Mouse (Mus musculus) heart, embryonic 14.5 days (tissue): Measurements from ENCODE around the gene Exoc8. TPM values are rescaled to one million over a fixed set of nuclear protein-coding genes. Genes with fewer than 3 reads are reported as not detected.

Experiments
- ATAC-seq: fragments of 200-750 bp; cut with Nextera tagmentation; 2 replicates; pipeline ENCODE4 v1.8.0; 2017; ENCODE audit warnings: low read depth, moderate TSS enrichment; ENCODE audit not compliant: insufficient number of reproducible peaks, insufficient read depth, low FRiP score
- H3K27ac ChIP-seq, 2 experiments: fragments of 200-500 bp in 1 of 2; fragments of 300-500 bp in 1 of 2; sonication (generic) in 1 of 2; replicated peaks in 1 of 2; 2 replicates each; pipeline ENCODE4 v1.5.1; 2012 to 2014; ENCODE audit warnings: low read depth in 2 of 2, low read length in 2 of 2, control low read depth in 1 of 2, mild to moderate bottlenecking in 1 of 2, mixed read lengths in 1 of 2; ENCODE audit not compliant: control insufficient read depth in 1 of 2, insufficient read depth in 1 of 2
- H3K27me3 ChIP-seq: fragments of 300-500 bp; sonication (generic); 2 replicates; pipeline ENCODE4 v1.6.1; 2014; ENCODE audit warnings: mild to moderate bottlenecking, low read length, control low read depth; ENCODE audit not compliant: control insufficient read depth, insufficient read depth
- H3K36me3 ChIP-seq: fragments of 300-500 bp; sonication (generic); 2 replicates; pipeline ENCODE4 v1.6.1; 2014; ENCODE audit warnings: mild to moderate bottlenecking, control low read depth, low read length, mixed read lengths; ENCODE audit not compliant: control insufficient read depth, insufficient read depth
- H3K4me1 ChIP-seq, 2 experiments: fragments of 200-500 bp in 1 of 2; fragments of 300-500 bp in 1 of 2; sonication (generic) in 1 of 2; 2 replicates each; pipeline ENCODE4 v1.6.1; 2012 to 2014; ENCODE audit warnings: low read length in 2 of 2, control low read depth in 1 of 2, mixed read lengths in 1 of 2; ENCODE audit not compliant: control insufficient read depth in 2 of 2, insufficient read depth in 2 of 2
- H3K4me2 ChIP-seq: fragments of 300-500 bp; sonication (generic); 2 replicates; pipeline ENCODE4 v1.6.1; 2014; ENCODE audit warnings: mild to moderate bottlenecking, low read length
- H3K4me3 ChIP-seq, 2 experiments: fragments of 200-500 bp in 1 of 2; fragments of 300-500 bp in 1 of 2; sonication (generic) in 1 of 2; 2 replicates each; pipeline ENCODE4 v1.5.1; 2012 to 2014; ENCODE audit warnings: low read length in 2 of 2, mild to moderate bottlenecking in 2 of 2, control low read depth in 1 of 2, low read depth in 1 of 2, moderate library complexity in 1 of 2; ENCODE audit not compliant: control insufficient read depth in 1 of 2, insufficient read depth in 1 of 2
- H3K9ac ChIP-seq: fragments of 300-500 bp; sonication (generic); 2 replicates; pipeline ENCODE4 v1.6.1; 2014; ENCODE audit warnings: mild to moderate bottlenecking, low read length
- H3K9me3 ChIP-seq: fragments of 300-500 bp; sonication (generic); 2 replicates; pipeline ENCODE4 v1.6.1; 2016; ENCODE audit warnings: low read length, control low read depth; ENCODE audit not compliant: control insufficient read depth
- WGBS: fragments of 180-500 bp; shearing (Covaris S2); extraction: QIAGEN DNeasy Blood & Tissue Kit; methylation state at CpG from one replicate; pipeline ENCODE4 v1.1.7; 2014; 5-methylcytosine and 5-hydroxymethylcytosine counted together
- polyA plus RNA-seq: library from polyadenylated mRNA; unstranded; fragments of >200 nt; fragmentation: Nextera tagmentation; extraction: Ambion mirVana; gene quantifications from 2 replicates; pipeline ENCODE4 v1.2.1, GENCODE M21; 2014

Gene Exoc8
- polyA plus RNA-seq, 1 experiment from 2014 or later: 5.8 TPM

- no peak for ATAC-seq
- Histone ChIP-seq H3K27me3 (no peaks in the 10 kb centered on the region), H3K9me3 (no peaks in the 10 kb centered on the region), H3K27ac (peak overlapping the region; percentile 73 to 79), H3K4me1 (peaks cover 39 to 68% of the 10 kb centered on the region in 2 experiments), H3K9ac (no peak overlapping the region), H3K36me3 (peaks cover 7% of the 10 kb centered on the region; the same call in 1 of the 2 replicates), H3K4me2 (peak overlapping the region; percentile 49; the same call in 1 of the 2 replicates), H3K4me3 (no peak overlapping the region)
- 80% methylated on average over 4 of the region's 4 CpGs for WGBS
Measured at GRCm38 (mm10) chr8:124930649-124931048, 33.1 kb upstream of the Exoc8 start.

GRCm38 (mm10) chr8:124930086-124930485 lies 32.6 kb upstream of the Exoc8 start:
- ATAC-seq: no peak
- Histone ChIP-seq H3K9me3 (no peaks in the 10 kb centered on the region), H3K4me2 (peak overlapping the region; percentile 49), H3K4me1 (peaks cover 42 to 69% of the 10 kb centered on the region in 2 experiments), H3K27me3 (no peaks in the 10 kb centered on the region), H3K4me3 (no peak overlapping the region), H3K9ac (peak overlapping the region; percentile 30; the same call in 1 of the 2 replicates), H3K36me3 (peaks cover 7% of the 10 kb centered on the region; the same call in 1 of the 2 replicates), H3K27ac (peak overlapping the region; percentile 73 to 79)
- WGBS: 47% methylated on average over 13 of the region's 13 CpGs

DNA sequence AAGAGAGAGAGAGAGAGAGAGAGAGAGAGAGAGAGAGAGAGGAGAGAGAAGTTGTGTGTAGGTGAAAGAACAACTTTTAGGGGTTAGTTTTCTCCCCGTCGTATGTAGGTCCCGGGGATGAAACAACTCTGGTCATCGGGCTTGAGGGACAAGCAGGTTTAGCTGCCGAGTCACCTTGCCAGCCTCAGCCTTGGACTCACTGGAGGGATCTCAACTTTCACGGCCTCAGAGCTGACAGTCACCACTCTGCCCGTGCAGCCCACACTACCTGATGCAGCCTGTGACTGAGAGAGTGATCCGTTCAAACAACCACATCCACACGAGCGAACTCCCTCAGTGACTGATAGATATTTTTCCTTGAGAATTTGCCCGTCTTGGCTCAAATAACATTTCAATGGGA lies 31.5 kb upstream of the Exoc8 start:
- Histone ChIP-seq H3K4me2 (no peak overlapping the region), H3K9me3 (no peaks in the 10 kb centered on the region), H3K27me3 (no peaks in the 10 kb centered on the region), H3K27ac (peak overlapping the region in 1 of 2 experiments; percentile 73; a peak in 1 of 4 replicates), H3K4me1 (peaks cover 45 to 71% of the 10 kb centered on the region in 2 experiments), H3K4me3 (no peak overlapping the region), H3K36me3 (peaks cover 7% of the 10 kb centered on the region; the same call in 1 of the 2 replicates), H3K9ac (0 out of 2 replicates have a peak overlapping the region, but pooled peaks have one; percentile 8)
- no peak for ATAC-seq
- WGBS: 73% methylated on average over 11 of the region's 11 CpGs

- Histone ChIP-seq H3K27me3 (no peaks in the 10 kb centered on the region), H3K9ac (peak overlapping the region; percentile 50), H3K4me2 (peak overlapping the region; percentile 19; the same call in 1 of the 2 replicates), H3K36me3 (peaks cover 7% of the 10 kb centered on the region; the same call in 1 of the 2 replicates), H3K9me3 (no peaks in the 10 kb centered on the region), H3K4me1 (peaks cover 58 to 90% of the 10 kb centered on the region in 2 experiments), H3K4me3 (no peak overlapping the region), H3K27ac (peak overlapping the region; percentile 74 to 87)
- peak; percentile 78 for ATAC-seq
- WGBS: 12% methylated on average over 10 of the region's 10 CpGs
Measured at GRCm38 (mm10) chr8:124926351-124926771, 28.9 kb upstream of the Exoc8 start.

DNA sequence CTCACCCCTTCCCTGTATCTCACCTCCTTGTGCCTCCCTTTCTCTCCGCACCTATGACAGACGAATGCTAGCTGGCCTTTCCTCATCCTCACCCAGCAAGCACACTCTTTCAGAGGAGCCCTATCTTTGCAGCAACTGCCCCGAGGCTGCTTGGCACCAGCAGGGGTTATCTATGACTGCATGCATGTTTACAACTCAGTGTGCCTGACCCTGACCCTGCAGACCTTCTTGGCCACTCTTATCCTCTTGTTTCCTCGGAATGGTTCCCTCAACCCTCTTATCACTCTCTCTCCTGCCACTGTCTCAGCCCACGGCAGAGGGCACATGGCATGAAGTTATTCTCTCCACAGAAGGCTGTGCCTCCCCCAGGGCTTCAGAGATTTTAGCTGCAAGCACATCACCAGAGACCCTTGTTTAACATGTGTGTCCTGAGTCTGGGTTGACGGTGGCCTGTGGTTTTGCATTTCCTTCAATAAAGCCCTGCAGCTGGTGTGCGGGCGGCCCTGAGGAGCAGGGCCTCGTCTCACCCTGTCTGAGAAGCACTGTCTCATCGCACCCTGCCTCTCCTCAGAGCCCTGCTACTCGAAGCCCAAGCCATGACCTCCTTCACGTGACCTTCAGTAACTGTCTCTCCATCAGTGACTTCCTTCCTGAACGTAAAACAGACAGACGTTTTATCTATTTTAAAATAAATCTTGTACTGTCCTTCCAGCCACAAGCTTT lies 28.2 kb upstream of the Exoc8 start:
- Histone ChIP-seq H3K9me3 (no peaks in the 10 kb centered on the region), H3K4me3 (no peak overlapping the region), H3K4me1 (peaks cover 60 to 92% of the 10 kb centered on the region in 2 experiments), H3K27ac (peak overlapping the region; percentile 74 to 87), H3K36me3 (peaks cover 7% of the 10 kb centered on the region; the same call in 1 of the 2 replicates), H3K27me3 (no peaks in the 10 kb centered on the region), H3K9ac (peak overlapping the region; percentile 8; the same call in 1 of the 2 replicates), H3K4me2 (no peak overlapping the region)
- peak; percentile 7; the same call in 1 of the 2 replicates for ATAC-seq
- WGBS: 24% methylated on average over 14 of the region's 14 CpGs

DNA sequence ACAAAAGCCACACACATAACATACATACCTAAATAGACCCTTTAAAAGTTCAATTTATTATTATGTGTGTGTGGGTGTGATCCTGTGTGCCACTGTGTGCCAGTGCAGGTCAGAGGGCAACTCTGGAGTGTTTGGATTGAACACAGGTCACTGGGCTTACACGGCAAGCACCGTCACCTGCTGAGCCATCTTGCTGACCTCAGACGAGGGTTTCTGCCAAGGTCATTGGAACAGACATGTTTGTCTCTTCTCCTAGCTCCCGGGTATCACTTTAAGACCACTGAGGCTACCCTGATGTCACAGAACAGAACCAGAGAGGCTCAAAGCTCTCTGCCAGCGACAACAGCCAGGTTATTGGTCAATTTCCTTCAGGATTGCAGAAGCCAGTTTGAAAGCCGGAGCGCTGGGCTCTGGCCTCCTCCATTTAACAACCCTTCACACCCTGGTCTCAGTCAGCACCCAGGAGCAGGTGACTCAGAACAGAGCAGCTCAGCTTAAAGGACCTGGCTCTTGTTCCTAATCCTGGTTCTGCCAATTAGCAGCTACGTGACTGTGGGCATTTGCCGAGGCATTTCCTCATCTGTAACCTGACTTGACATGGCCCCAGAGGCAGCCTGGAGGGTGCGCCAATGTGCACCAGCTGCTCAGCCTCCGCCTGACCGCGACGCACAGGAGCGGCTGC lies 26.6 kb upstream of the Exoc8 start:
- ATAC-seq: no peak
- Histone ChIP-seq H3K9me3 (no peaks in the 10 kb centered on the region), H3K36me3 (peaks cover 7% of the 10 kb centered on the region; the same call in 1 of the 2 replicates), H3K9ac (no peak overlapping the region), H3K4me1 (peaks cover 46 to 77% of the 10 kb centered on the region in 2 experiments), H3K4me2 (no peak overlapping the region), H3K27ac (no peak overlapping the region), H3K4me3 (no peak overlapping the region), H3K27me3 (no peaks in the 10 kb centered on the region)
- 82% methylated on average over 15 of the region's 15 CpGs for WGBS

GRCm38 (mm10) chr8:124922490-124923089 lies 25.1 kb upstream of the Exoc8 start:
- H3K4me3 ChIP-seq: no peak overlapping the region
- no peaks in the 10 kb centered on the region for H3K9me3 ChIP-seq
- H3K27ac ChIP-seq: peak overlapping the region in 1 of 2 experiments; percentile 51; a peak in 2 of 4 replicates
- ATAC-seq: no peak
- peaks cover 47 to 73% of the 10 kb centered on the region in 2 experiments for H3K4me1 ChIP-seq
- H3K9ac ChIP-seq: no peak overlapping the region
- no peaks in the 10 kb centered on the region for H3K36me3 ChIP-seq
- H3K27me3 ChIP-seq: no peaks in the 10 kb centered on the region
- 67% methylated on average over 11 of the region's 11 CpGs for WGBS
- H3K4me2 ChIP-seq: peak overlapping the region; percentile 50; the same call in 1 of the 2 replicates
